Mouse (Mus musculus): ENCODE measurements around the gene Med13l.

DNA sequence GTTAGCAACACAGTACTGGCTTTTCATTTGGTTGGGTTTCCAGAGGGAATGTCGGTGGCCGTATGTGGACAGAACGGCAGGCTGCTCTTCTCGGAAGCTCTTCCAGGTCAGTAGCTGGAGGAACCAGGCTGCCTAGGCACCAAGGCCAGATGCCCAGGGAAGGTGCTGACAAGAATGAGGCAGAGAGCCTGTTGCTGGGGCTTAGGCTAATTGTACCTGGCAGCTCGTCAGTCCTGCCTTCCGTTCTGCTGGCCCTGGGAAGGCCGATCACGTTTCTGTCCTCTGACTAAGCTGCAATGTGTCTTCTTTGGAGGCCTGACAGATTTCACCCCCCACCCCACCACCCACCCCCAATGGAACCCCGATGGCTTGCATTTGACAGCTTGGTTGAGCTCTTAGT lies 251.9 kb downstream of the Med13l start:
- TF ChIP-seq CTCF (IDR thresholded peaks at IDR 0.05; ENCODE audit: extremely low read depth, insufficient read depth, insufficient read length, insufficient replicate concordance): no peak
- no peak for TF ChIP-seq POLR2A (IDR thresholded peaks at IDR 0.05; ENCODE audit: low read depth, low read length)

All from spleen, adult 2 months (tissue).